Comparison of ENCODE assay signal across 14 mouse cellular contexts in the genomic region with DNA sequence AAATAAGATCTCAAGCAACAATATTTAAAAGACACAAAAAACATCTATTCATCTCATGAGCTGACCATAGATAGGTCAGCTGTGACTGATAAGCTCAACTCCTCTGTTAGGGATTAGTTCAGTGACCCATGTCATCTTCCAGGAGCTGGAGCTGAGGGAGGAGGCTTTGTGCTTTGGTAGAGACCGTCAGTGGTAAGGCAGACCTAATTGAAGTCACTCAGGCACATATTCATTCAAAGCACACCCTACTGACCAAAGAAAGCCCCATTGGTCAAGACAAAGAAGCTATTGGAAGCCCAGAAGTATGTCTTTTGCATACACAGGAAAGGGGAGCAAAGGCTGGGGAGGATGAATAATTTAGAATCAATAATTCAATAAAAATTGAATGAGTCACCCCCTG. TPM values are rescaled to one million over a fixed set of nuclear protein-coding genes. Genes with fewer than 3 reads are reported as not detected.
A peak's percentile ranks its signal among the peaks of the same experiment; 100 is the strongest.
DNase-seq lines count a peak whose midpoint lies in the region; ATAC-seq and TF ChIP-seq lines count a peak whose summit lies in the region.
"Had no signal": no experiment of that assay in that cellular context is flagged by ENCODE, and none has a peak within 500 bp of the region (broad histone marks: within the 10 kb centered on the region; RNA-seq: fewer than 3 reads in every experiment).

No protein-coding gene starts in this region.

- 11% methylated on average over 1 of the region's 1 CpGs for WGBS in hindbrain, postnatal 0 days
- WGBS in midbrain, embryonic 16.5 days: 4% methylated on average over 1 of the region's 1 CpGs

- intact Hi-C loops in left cerebral cortex, postnatal 14 days (cut with DNase I): no loop called here

- H3K4me2 ChIP-seq in hindbrain, postnatal 0 days (ENCODE audit: low read depth, low read length): peak overlapping the region; percentile 28
- no peak overlapping the region for H3K4me2 ChIP-seq in midbrain, embryonic 16.5 days (ENCODE audit: low read length)
- H3K4me2 ChIP-seq: embryonic facial prominence, embryonic 12.5 days; heart, embryonic 11.5 days had no signal

- no peaks in the 10 kb centered on the region for H3K36me3 ChIP-seq in hindbrain, postnatal 0 days (ENCODE audit: insufficient read depth, low read length)
- no peaks in the 10 kb centered on the region for H3K36me3 ChIP-seq in midbrain, embryonic 16.5 days (ENCODE audit: control insufficient read depth, insufficient read depth, low read length)
- H3K36me3 ChIP-seq: embryonic facial prominence, embryonic 12.5 days had no signal

- DNase-seq in embryo, embryonic 10 days (ENCODE audit: low spot score): peak; percentile 51
- no peak for DNase-seq in embryo, embryonic 9.5 days (ENCODE audit: extremely low spot score)
- DNase-seq in 416B (ENCODE audit: low read depth): peak; percentile 49
- no peak for DNase-seq in hindbrain, postnatal 0 days (ENCODE audit: low spot score)
- no peak for DNase-seq in ovary, postnatal 14 days (ENCODE audit: low spot score)
- no peak for DNase-seq in left cerebral cortex, postnatal 14 days (ENCODE audit: low spot score in 2 of 2)
- no peak for DNase-seq in kidney, postnatal 10 days

- no peak for TF ChIP-seq CTCF in hindbrain, postnatal 0 days (IDR thresholded peaks at IDR 0.05; ENCODE audit: low read depth)

- H3K9ac ChIP-seq in hindbrain, postnatal 0 days (replicated peaks; ENCODE audit: low read length): no peak overlapping the region
- no peak overlapping the region for H3K9ac ChIP-seq in midbrain, embryonic 16.5 days (ENCODE audit: low read depth, low read length)
- H3K9ac ChIP-seq: embryonic facial prominence, embryonic 12.5 days had no signal

- no peaks in the 10 kb centered on the region for H3K4me1 ChIP-seq in hindbrain, postnatal 0 days (ENCODE audit: insufficient read depth, low read length)
- 0 out of 2 replicates have a peak, but pooled peaks cover 3% of the 10 kb centered on the region for H3K4me1 ChIP-seq in midbrain, embryonic 16.5 days (ENCODE audit: control insufficient read depth, insufficient read depth, low read length)
- H3K4me1 ChIP-seq: embryonic facial prominence, embryonic 12.5 days had no signal

- no peaks in the 10 kb centered on the region for H3K9me3 ChIP-seq in hindbrain, postnatal 0 days (ENCODE audit: low read length)
- no peaks in the 10 kb centered on the region for H3K9me3 ChIP-seq in midbrain, embryonic 16.5 days (replicated peaks; ENCODE audit: control insufficient read depth, low read length, poor library complexity, severe bottlenecking)
- H3K9me3 ChIP-seq: embryonic facial prominence, embryonic 12.5 days had no signal

- ATAC-seq in hindbrain, postnatal 0 days: peak; percentile 9; the same call in 1 of the 2 replicates
- ATAC-seq in midbrain, embryonic 16.5 days: 0 out of 2 replicates have a peak, but pooled peaks have one; percentile 22
- ATAC-seq: Patski had no signal

- H3K27ac ChIP-seq in hindbrain, postnatal 0 days: no peak overlapping the region
- H3K27ac ChIP-seq in midbrain, embryonic 16.5 days (ENCODE audit: low read length): no peak overlapping the region
- H3K27ac ChIP-seq: embryonic facial prominence, embryonic 12.5 days; gastrocnemius, adult 2 months had no signal

- no peak overlapping the region for H3K4me3 ChIP-seq in hindbrain, postnatal 0 days (ENCODE audit: low read length)
- no peak overlapping the region for H3K4me3 ChIP-seq in midbrain, embryonic 16.5 days (ENCODE audit: low read depth, low read length)
- H3K4me3 ChIP-seq: embryonic facial prominence, embryonic 12.5 days had no signal

- H3K27me3 ChIP-seq in hindbrain, postnatal 0 days (ENCODE audit: insufficient read depth, low read length): peaks cover 6% of the 10 kb centered on the region; the same call in 1 of the 2 replicates
- no peaks in the 10 kb centered on the region for H3K27me3 ChIP-seq in midbrain, embryonic 16.5 days (ENCODE audit: control insufficient read depth, insufficient read depth, low read depth, low read length)
- H3K27me3 ChIP-seq: embryonic facial prominence, embryonic 12.5 days; Patski had no signal

RNA-seq across cellular contexts. Expression of gene Scrg1, which starts 27.2 kb away (rescaled TPM):
- total RNA-seq in hindbrain, postnatal 0 days (2014; rRNA removed): 13.5 and 15.8 TPM in 2 replicates
- polyA plus RNA-seq in hindbrain, postnatal 0 days (2015; fragmentation: Nextera tagmentation; extraction: Ambion mirVana): 49.8 and 63.2 TPM in 2 replicates
- polyA plus RNA-seq in midbrain, embryonic 16.5 days (2015; fragmentation: Nextera tagmentation; extraction: Ambion mirVana): 10.9 and 15.6 TPM in 2 replicates
- total RNA-seq in left cerebral cortex, postnatal 14 days (2021): 10 to 100 TPM; 56.8 to 65.6 TPM
- total RNA-seq: gastrocnemius, adult 2 months; heart, postnatal 25 days had no signal
- polyA plus RNA-seq: Patski; testis, adult 2 months had no signal

RNA-seq across cellular contexts. Expression of gene Sap30, which starts 59.1 kb away (rescaled TPM):
- total RNA-seq in hindbrain, postnatal 0 days (2014; rRNA removed): 22.1 and 26.1 TPM in 2 replicates
- 20.8 and 22.0 TPM in 2 replicates for polyA plus RNA-seq in hindbrain, postnatal 0 days (2015; fragmentation: Nextera tagmentation; extraction: Ambion mirVana)
- polyA plus RNA-seq in midbrain, embryonic 16.5 days (2015; fragmentation: Nextera tagmentation; extraction: Ambion mirVana): 24.5 and 26.0 TPM in 2 replicates
- total RNA-seq in left cerebral cortex, postnatal 14 days (2021): 10 to 100 TPM in 1 of 2 experiments, 1 to 10 TPM in 1; 7.3 to 10.5 TPM

Comparison
In these comparisons a context has a peak if more than half of its experiments do, and no peak if none do; other contexts are left out.
1. DNase-seq: peak in embryo, embryonic 10 days (single experiment) and 416B (single experiment); none in embryo, embryonic 9.5 days (single experiment), hindbrain, postnatal 0 days (single experiment), ovary, postnatal 14 days (single experiment), left cerebral cortex, postnatal 14 days (0 of 2) and kidney, postnatal 10 days (single experiment).